Mouse (Mus musculus): ENCODE results near the gene Ccdc6. TPM values are rescaled to one million over a fixed set of nuclear protein-coding genes. Genes with fewer than 3 reads are reported as not detected.
A peak's percentile ranks its signal among the peaks of the same experiment; 100 is the strongest.

The Ccdc6 gene
- polyA plus RNA-seq, 1 experiment from 2014 or later: 30.1 TPM

DNA sequence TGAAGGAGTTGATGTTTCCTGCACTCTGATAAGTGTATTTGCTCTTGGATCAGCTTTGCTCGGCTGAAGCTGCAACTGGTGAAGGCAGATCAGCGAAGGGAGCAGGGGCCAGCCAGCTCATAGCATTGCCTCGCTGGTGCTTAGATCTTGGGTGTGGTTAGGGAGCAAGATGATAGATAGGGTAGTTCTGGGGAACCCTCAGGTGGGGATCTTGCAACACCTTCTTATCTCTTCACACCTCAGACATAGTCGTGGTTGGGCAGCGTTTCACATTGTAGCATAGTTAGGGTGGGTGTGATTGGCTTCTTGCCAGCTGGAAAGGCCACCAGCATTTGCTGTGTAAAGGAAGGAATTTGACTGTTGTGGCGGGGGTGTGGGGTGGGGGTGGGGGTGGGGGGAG lies 36.3 kb downstream of the Ccdc6 start:
- Histone ChIP-seq H3K27ac (no peak overlapping the region), H3K4me1 (replicated peaks; ENCODE audit: control insufficient read depth, insufficient read depth, low read length) (peaks cover 7% of the 10 kb centered on the region; the same call in 1 of the 2 replicates), H3K9me3 (ENCODE audit: control insufficient read depth, low read length) (no peaks in the 10 kb centered on the region), H3K4me3 (replicated peaks; ENCODE audit: low read length) (no peak overlapping the region), H3K36me3 (replicated peaks; ENCODE audit: control insufficient read depth, insufficient read depth) (no peaks in the 10 kb centered on the region), H3K4me2 (replicated peaks) (no peak overlapping the region), H3K9ac (no peak overlapping the region), H3K27me3 (ENCODE audit: control insufficient read depth, insufficient read depth, low read length) (no peaks in the 10 kb centered on the region)
- no peak for DNase-seq (ENCODE audit: low spot score)
- WGBS: 70% methylated on average over 6 of the region's 6 CpGs
- no peak for ATAC-seq (ENCODE audit: low FRiP score)

DNA sequence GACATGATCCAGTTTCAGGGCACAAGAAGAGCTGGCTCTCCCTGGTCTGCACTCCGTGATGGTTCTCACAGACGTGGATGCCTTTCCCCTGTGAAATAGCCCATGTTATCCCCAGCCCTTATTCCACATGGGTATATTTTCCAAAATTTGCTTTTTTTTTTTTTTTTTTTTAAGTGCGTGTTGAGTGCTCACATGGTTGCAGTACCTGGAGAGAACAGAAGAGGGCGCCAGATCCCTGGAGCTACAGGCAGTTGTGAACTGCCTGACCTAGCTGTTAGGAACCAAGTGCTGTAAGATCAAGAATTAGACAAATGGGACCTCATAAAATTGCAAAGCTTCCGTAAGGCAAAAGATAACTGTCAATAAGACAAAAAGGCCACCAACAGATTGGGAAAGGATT lies 38.8 kb downstream of the Ccdc6 start:
- Histone ChIP-seq H3K27me3 (ENCODE audit: control insufficient read depth, insufficient read depth, low read length) (no peaks in the 10 kb centered on the region), H3K4me1 (replicated peaks; ENCODE audit: control insufficient read depth, insufficient read depth, low read length) (peaks cover 21% of the 10 kb centered on the region; the same call in 1 of the 2 replicates), H3K4me2 (replicated peaks) (no peak overlapping the region), H3K27ac (no peak overlapping the region), H3K9me3 (ENCODE audit: control insufficient read depth, low read length) (no peaks in the 10 kb centered on the region), H3K4me3 (replicated peaks; ENCODE audit: low read length) (no peak overlapping the region), H3K9ac (no peak overlapping the region), H3K36me3 (replicated peaks; ENCODE audit: control insufficient read depth, insufficient read depth) (no peaks in the 10 kb centered on the region)
- DNase-seq (ENCODE audit: low spot score) (no peak), ATAC-seq (ENCODE audit: low FRiP score) (no peak)
- 80% methylated on average over 5 of the region's 5 CpGs for WGBS

DNA sequence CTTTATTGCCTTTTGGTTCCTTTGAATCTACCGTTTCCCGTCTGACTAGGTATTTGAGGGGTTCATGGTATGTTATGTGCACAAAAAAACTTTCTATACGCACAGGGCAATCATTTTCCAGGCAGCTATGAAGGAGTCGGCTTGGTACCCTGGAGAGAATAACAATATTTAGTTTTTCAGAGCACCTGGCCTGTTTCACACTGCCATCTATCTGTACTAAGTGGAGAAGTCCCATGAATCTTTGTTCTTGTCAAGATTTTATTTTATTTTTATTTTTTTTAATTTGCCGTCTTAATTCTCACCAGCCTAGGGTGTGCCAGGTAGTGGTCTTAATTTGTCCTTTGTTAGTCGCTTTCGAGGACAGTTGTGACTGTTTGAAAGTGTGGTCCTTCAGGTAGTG lies 40.7 kb downstream of the Ccdc6 start:
- H3K4me2 ChIP-seq (replicated peaks): no peak overlapping the region
- no peak overlapping the region for H3K27ac ChIP-seq
- peaks cover 20% of the 10 kb centered on the region; the same call in 1 of the 2 replicates for H3K4me1 ChIP-seq (replicated peaks; ENCODE audit: control insufficient read depth, insufficient read depth, low read length)
- no peak overlapping the region for H3K4me3 ChIP-seq (replicated peaks; ENCODE audit: low read length)
- H3K9ac ChIP-seq: no peak overlapping the region
- no peaks in the 10 kb centered on the region for H3K27me3 ChIP-seq (ENCODE audit: control insufficient read depth, insufficient read depth, low read length)
- H3K9me3 ChIP-seq (ENCODE audit: control insufficient read depth, low read length): no peaks in the 10 kb centered on the region
- ATAC-seq (ENCODE audit: low FRiP score) (no peak), DNase-seq (ENCODE audit: low spot score) (no peak)
- WGBS: 79% methylated on average over 7 of the region's 7 CpGs
- 0 out of 2 replicates have a peak, but pooled peaks cover 2% of the 10 kb centered on the region for H3K36me3 ChIP-seq (replicated peaks; ENCODE audit: control insufficient read depth, insufficient read depth)

DNA sequence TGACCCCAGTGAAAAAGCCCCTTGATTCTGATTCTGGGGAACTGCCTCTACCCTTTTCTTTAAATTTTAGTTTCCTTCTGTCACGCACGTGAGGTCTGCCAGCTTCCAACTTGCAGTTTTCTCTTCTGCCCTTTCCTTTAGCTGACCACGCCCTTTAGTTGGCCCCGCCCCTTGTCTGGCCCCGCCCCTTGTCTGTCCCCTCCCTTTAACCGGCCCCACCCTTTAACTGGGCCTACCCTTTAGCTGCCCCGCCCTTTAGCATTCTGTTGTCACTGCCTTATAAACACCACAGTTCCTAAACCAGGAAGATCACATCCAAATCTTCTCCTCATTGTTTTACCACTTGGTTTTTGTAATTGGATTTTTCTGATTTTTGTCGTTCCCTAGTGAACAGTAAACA lies 41.2 kb downstream of the Ccdc6 start:
- H3K27me3 ChIP-seq (ENCODE audit: control insufficient read depth, insufficient read depth, low read length): no peaks in the 10 kb centered on the region
- DNase-seq (ENCODE audit: low spot score) (no peak), ATAC-seq (ENCODE audit: low FRiP score) (no peak)
- H3K4me1 ChIP-seq (replicated peaks; ENCODE audit: control insufficient read depth, insufficient read depth, low read length): peaks cover 15% of the 10 kb centered on the region; the same call in 1 of the 2 replicates
- WGBS: 71% methylated on average over 8 of the region's 8 CpGs
- 0 out of 2 replicates have a peak, but pooled peaks cover 7% of the 10 kb centered on the region for H3K36me3 ChIP-seq (replicated peaks; ENCODE audit: control insufficient read depth, insufficient read depth)
- no peak overlapping the region for H3K9ac ChIP-seq
- no peak overlapping the region for H3K4me2 ChIP-seq (replicated peaks)
- H3K9me3 ChIP-seq (ENCODE audit: control insufficient read depth, low read length): no peaks in the 10 kb centered on the region
- H3K4me3 ChIP-seq (replicated peaks; ENCODE audit: low read length): no peak overlapping the region
- no peak overlapping the region for H3K27ac ChIP-seq

DNA sequence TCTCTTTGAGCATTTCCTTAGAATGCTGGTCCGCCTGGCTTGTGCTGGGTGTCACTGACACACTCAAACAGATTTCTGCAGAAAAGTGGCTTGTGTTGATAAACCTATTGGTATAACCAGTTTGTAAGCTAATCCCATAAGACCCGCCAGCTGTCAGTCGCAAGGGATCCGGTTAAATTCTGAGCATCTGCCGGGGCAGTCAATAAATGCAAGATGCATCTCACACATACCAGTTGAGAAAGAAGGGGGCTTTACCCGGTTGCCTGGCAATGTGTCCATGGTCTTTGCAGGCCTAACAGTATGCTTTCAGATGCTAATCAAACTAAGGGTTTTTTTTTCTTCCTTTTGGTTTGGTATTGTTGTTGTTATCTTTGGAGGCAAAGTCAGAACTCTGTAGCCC lies 42.4 kb downstream of the Ccdc6 start:
- H3K27me3 ChIP-seq (ENCODE audit: control insufficient read depth, insufficient read depth, low read length): no peaks in the 10 kb centered on the region
- 0 out of 2 replicates have a peak, but pooled peaks cover 11% of the 10 kb centered on the region for H3K36me3 ChIP-seq (replicated peaks; ENCODE audit: control insufficient read depth, insufficient read depth)
- no peak overlapping the region for H3K9ac ChIP-seq
- DNase-seq (ENCODE audit: low spot score) (peak; percentile 33), ATAC-seq (ENCODE audit: low FRiP score) (no peak; the same call in 1 of the 2 replicates)
- no peak overlapping the region for H3K4me3 ChIP-seq (replicated peaks; ENCODE audit: low read length)
- WGBS: 29% methylated on average over 6 of the region's 6 CpGs
- peaks cover 14% of the 10 kb centered on the region; the same call in 1 of the 2 replicates for H3K4me1 ChIP-seq (replicated peaks; ENCODE audit: control insufficient read depth, insufficient read depth, low read length)
- H3K4me2 ChIP-seq (replicated peaks): no peak overlapping the region
- H3K9me3 ChIP-seq (ENCODE audit: control insufficient read depth, low read length): no peaks in the 10 kb centered on the region
- peak overlapping the region; percentile 57; the same call in 1 of the 2 replicates for H3K27ac ChIP-seq

DNA sequence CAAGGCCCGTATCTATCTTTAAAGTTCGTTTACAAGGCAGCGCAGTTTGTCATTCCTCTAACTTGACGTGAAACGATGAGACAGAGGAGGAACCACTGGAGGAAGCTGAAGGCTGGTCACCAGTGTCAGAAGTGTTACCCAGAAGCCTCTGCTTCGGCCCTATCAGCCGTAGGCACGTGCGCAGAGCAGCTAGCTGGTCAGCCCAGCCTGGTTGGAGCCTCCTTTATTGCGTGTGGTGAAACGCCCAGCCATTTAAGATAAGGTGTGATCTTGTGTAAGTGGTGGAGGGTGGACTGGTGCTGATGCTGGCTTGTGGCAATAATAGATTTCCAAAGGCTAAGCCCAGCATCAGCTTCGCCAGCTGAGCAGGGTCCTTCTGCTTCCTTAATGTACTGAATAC lies 43.5 kb downstream of the Ccdc6 start:
- peaks cover 14% of the 10 kb centered on the region; the same call in 1 of the 2 replicates for H3K4me1 ChIP-seq (replicated peaks; ENCODE audit: control insufficient read depth, insufficient read depth, low read length)
- DNase-seq (ENCODE audit: low spot score): no peak
- no peaks in the 10 kb centered on the region for H3K9me3 ChIP-seq (ENCODE audit: control insufficient read depth, low read length)
- 92% methylated on average over 12 of the region's 12 CpGs for WGBS
- no peak overlapping the region for H3K4me3 ChIP-seq (replicated peaks; ENCODE audit: low read length)
- H3K36me3 ChIP-seq (replicated peaks; ENCODE audit: control insufficient read depth, insufficient read depth): peaks cover 16% of the 10 kb centered on the region; the same call in 1 of the 2 replicates
- ATAC-seq (ENCODE audit: low FRiP score): no peak
- no peaks in the 10 kb centered on the region for H3K27me3 ChIP-seq (ENCODE audit: control insufficient read depth, insufficient read depth, low read length)
- H3K27ac ChIP-seq: no peak overlapping the region
- no peak overlapping the region for H3K4me2 ChIP-seq (replicated peaks)
- no peak overlapping the region for H3K9ac ChIP-seq

DNA sequence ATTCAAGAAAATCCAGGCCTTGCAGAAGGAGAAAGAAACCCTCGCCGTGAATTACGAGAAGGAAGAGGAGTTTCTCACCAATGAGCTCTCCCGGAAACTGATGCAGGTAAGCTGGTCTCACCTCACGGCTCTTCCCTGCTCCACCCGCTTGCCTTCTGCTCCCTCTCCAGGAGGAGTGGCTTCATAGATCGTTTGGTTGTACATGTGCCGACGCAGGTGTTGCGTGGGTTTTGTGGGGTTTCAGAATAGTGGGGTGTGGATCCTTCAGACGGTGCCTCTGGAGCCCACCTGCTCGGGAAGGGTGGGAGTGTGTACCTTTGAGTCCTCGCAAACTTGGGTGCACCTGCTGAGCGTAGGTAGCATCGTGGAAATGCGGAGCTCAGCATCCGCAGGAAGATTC lies 45.7 kb downstream of the Ccdc6 start:
- Histone ChIP-seq H3K27ac (no peak overlapping the region), H3K4me2 (replicated peaks) (no peak overlapping the region), H3K4me3 (replicated peaks; ENCODE audit: low read length) (no peak overlapping the region), H3K36me3 (replicated peaks; ENCODE audit: control insufficient read depth, insufficient read depth) (peaks cover 24% of the 10 kb centered on the region), H3K9me3 (ENCODE audit: control insufficient read depth, low read length) (0 out of 2 replicates have a peak, but pooled peaks cover 3% of the 10 kb centered on the region), H3K9ac (no peak overlapping the region), H3K27me3 (ENCODE audit: control insufficient read depth, insufficient read depth, low read length) (no peaks in the 10 kb centered on the region), H3K4me1 (replicated peaks; ENCODE audit: control insufficient read depth, insufficient read depth, low read length) (peaks cover 14% of the 10 kb centered on the region; the same call in 1 of the 2 replicates)
- DNase-seq (ENCODE audit: low spot score) (no peak), ATAC-seq (ENCODE audit: low FRiP score) (no peak)
- WGBS: 98% methylated on average over 17 of the region's 17 CpGs

DNA sequence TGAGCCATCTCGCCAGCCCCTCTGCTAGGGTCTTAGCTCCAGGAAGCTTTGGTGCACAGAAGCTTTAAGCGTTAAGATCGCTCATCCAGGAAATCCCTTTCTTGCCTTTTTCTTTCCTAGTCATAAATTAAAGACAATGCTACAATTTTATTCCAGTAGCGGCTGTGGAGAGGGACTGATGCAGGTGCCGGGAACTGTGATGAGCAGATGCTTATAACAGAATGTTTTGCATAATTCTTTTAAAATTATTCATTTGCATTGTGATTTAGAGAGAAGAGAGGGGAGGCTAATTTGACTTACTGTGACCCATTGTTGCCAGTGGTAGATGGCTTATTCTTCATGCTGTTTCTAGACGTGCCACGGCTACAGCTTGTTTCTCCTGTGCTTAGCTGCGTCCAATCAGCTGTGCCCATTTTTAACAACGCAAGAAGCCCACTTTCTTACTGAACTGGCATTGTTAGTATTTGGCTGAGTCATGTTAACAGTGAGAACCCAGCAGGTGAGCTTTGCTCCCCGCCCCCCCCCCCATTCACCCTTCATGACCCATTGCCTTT lies 47.2 kb downstream of the Ccdc6 start:
- DNase-seq (ENCODE audit: low spot score): no peak
- H3K27ac ChIP-seq: no peak overlapping the region
- WGBS: 47% methylated on average over 10 of the region's 10 CpGs

DNA sequence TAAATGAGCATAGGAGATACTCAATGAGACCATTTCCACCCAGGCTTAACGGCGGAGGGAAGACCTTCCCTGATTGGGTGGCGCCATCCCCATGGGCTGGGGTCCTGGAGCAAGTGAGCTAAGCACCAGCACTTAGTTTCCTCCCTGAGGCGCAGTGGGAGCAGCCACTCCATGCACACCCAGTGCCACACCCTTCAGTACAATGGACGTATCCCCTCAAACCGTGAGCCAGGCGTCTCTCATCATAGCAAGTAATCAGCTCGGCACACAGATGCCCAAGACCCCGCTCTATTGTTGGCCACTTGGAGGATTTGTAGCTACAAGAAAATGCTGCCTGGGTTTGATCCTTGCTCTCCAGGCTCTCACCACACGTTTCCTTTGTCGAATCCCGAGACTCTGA lies 49.0 kb downstream of the Ccdc6 start:
- Histone ChIP-seq H3K9ac (no peak overlapping the region), H3K4me3 (replicated peaks; ENCODE audit: low read length) (no peak overlapping the region), H3K4me1 (replicated peaks; ENCODE audit: control insufficient read depth, insufficient read depth, low read length) (0 out of 2 replicates have a peak, but pooled peaks cover 6% of the 10 kb centered on the region), H3K36me3 (replicated peaks; ENCODE audit: control insufficient read depth, insufficient read depth) (peaks cover 28% of the 10 kb centered on the region), H3K27me3 (ENCODE audit: control insufficient read depth, insufficient read depth, low read length) (no peaks in the 10 kb centered on the region), H3K4me2 (replicated peaks) (no peak overlapping the region), H3K9me3 (ENCODE audit: control insufficient read depth, low read length) (0 out of 2 replicates have a peak, but pooled peaks cover 3% of the 10 kb centered on the region), H3K27ac (no peak overlapping the region)
- DNase-seq (ENCODE audit: low spot score): no peak
- 95% methylated on average over 12 of the region's 12 CpGs for WGBS
- no peak; the same call in 1 of the 2 replicates for ATAC-seq (ENCODE audit: low FRiP score)

More for the DNA sequence above, 47.2 kb downstream of the Ccdc6 start:
- peaks cover 9% of the 10 kb centered on the region; the same call in 1 of the 2 replicates for H3K4me1 ChIP-seq (replicated peaks; ENCODE audit: control insufficient read depth, insufficient read depth, low read length)
- peaks cover 24% of the 10 kb centered on the region for H3K36me3 ChIP-seq (replicated peaks; ENCODE audit: control insufficient read depth, insufficient read depth)
- H3K4me2 ChIP-seq (replicated peaks): no peak overlapping the region
- H3K4me3 ChIP-seq (replicated peaks; ENCODE audit: low read length): no peak overlapping the region
- 0 out of 2 replicates have a peak, but pooled peaks cover 3% of the 10 kb centered on the region for H3K9me3 ChIP-seq (ENCODE audit: control insufficient read depth, low read length)
- no peak for ATAC-seq (ENCODE audit: low FRiP score)
- H3K27me3 ChIP-seq (ENCODE audit: control insufficient read depth, insufficient read depth, low read length): no peaks in the 10 kb centered on the region
- no peak overlapping the region for H3K9ac ChIP-seq

All from hindbrain, embryonic 14.5 days (tissue).